Mouse (Mus musculus): ENCODE measurements around the gene Prmt3. TPM values are rescaled to one million over a fixed set of nuclear protein-coding genes. Genes with fewer than 3 reads are reported as not detected.

Prmt3 gene
- polyA plus RNA-seq, 1 experiment from 2014 or later, result 55.0 TPM

Other genes starting within 250 kb of the Prmt3 start
- 17.2 and 18.6 TPM in 2 replicates for gene Dbx1, start 141.5 kb upstream of the Prmt3 start, polyA plus RNA-seq (2014; fragmentation: Nextera tagmentation; extraction: Ambion mirVana)
- gene Htatip2, start 19.2 kb upstream of the Prmt3 start, polyA plus RNA-seq (2014; fragmentation: Nextera tagmentation; extraction: Ambion mirVana), result 3.2 and 3.4 TPM in 2 replicates
- gene Slc6a5, start 131.8 kb downstream of the Prmt3 start, polyA plus RNA-seq (2014; fragmentation: Nextera tagmentation; extraction: Ambion mirVana), result 3.7 and 4.4 TPM in 2 replicates
- gene Nell1, start 196.5 kb downstream of the Prmt3 start, polyA plus RNA-seq (2014; fragmentation: Nextera tagmentation; extraction: Ambion mirVana), result 4.9 and 5.1 TPM in 2 replicates